Mouse (Mus musculus) spleen, adult 2 months (tissue): ENCODE data around the gene D430041D05Rik. TPM values are rescaled to one million over a fixed set of nuclear protein-coding genes. Genes with fewer than 3 reads are reported as not detected.

Experiments
- DNase-seq, 2 experiments: peaks; one replicate each; pipeline versions ENCODE4 v3.0.0 to v3.0.0-alpha.2; 2012 to 2021; ENCODE audit warnings: low spot score in 2 of 2, low read depth in 1 of 2
- H3K27ac ChIP-seq: fragments of 200-500 bp; 2 replicates; pipeline ENCODE4 v1.5.1; 2012; ENCODE audit warnings: low read length, inconsistent platforms; ENCODE audit not compliant: insufficient read depth
- H3K27me3 ChIP-seq: fragments of 200-500 bp; 2 replicates; pipeline ENCODE4 v1.6.1; 2012; ENCODE audit warnings: mild to moderate bottlenecking, moderate library complexity, low read length, inconsistent platforms; ENCODE audit not compliant: control insufficient read depth, insufficient read depth
- H3K36me3 ChIP-seq: fragments of 200-500 bp; 2 replicates; pipeline ENCODE4 v1.6.1; 2012; ENCODE audit warnings: mild to moderate bottlenecking, low read length, inconsistent platforms; ENCODE audit not compliant: control insufficient read depth, insufficient read depth
- H3K4me1 ChIP-seq: fragments of 200-500 bp; 2 replicates; pipeline ENCODE4 v1.6.1; 2011; ENCODE audit warnings: inconsistent platforms; ENCODE audit not compliant: control insufficient read depth, insufficient read depth, insufficient read length
- H3K4me3 ChIP-seq: fragments of 200-500 bp; 2 replicates; pipeline ENCODE4 v1.5.1; 2011; ENCODE audit warnings: mild to moderate bottlenecking, inconsistent platforms; ENCODE audit not compliant: insufficient read depth, insufficient read length; ENCODE audit errors: extremely low read depth
- CTCF ChIP-seq: fragments of 200-500 bp; IDR thresholded peaks from 2 replicates; pipeline ENCODE4 v1.5.1; 2011; ENCODE audit warnings: mild to moderate bottlenecking, inconsistent platforms; ENCODE audit not compliant: insufficient read depth, insufficient read length, insufficient replicate concordance; ENCODE audit errors: extremely low read depth
- POLR2A ChIP-seq: fragments of 200-500 bp; IDR thresholded peaks from 2 replicates; pipeline ENCODE4 v1.6.1; 2011; ENCODE audit warnings: low read depth, low read length, inconsistent platforms
- WGBS: fragments of 180-500 bp; shearing (Covaris S2); methylation state at CpG from one replicate; pipeline ENCODE4 v1.1.7; 2018; 5-methylcytosine and 5-hydroxymethylcytosine counted together
- polyA plus RNA-seq: library from polyadenylated mRNA; depleted of rRNA; stranded (reverse); fragments of >200 nt; gene quantifications from 2 replicates; pipeline ENCODE4 v1.2.3, GENCODE M21; 2012; rRNA removed

Gene D430041D05Rik
- polyA plus RNA-seq, 1 experiment: 0.01 TPM

- DNase-seq: no peak
- H3K27ac ChIP-seq: no peak overlapping the region
- 88% methylated on average over 2 of the region's 2 CpGs for WGBS
- H3K4me1 ChIP-seq: no peaks in the 10 kb centered on the region
- TF ChIP-seq CTCF (no peak), POLR2A (no peak)
- H3K27me3 ChIP-seq: no peaks in the 10 kb centered on the region
- no peaks in the 10 kb centered on the region for H3K36me3 ChIP-seq
- H3K4me3 ChIP-seq: no peak overlapping the region
These were observed 317.5 kb downstream of the D430041D05Rik start for GRCm38 (mm10) chr2:104093305-104093704.

Other genes starting within 250 kb of the D430041D05Rik start
- gene Hipk3, start 83.4 kb upstream of the D430041D05Rik start, polyA plus RNA-seq: 14.5 and 16.8 TPM in 2 replicates
- gene Cstf3, start 179.5 kb upstream of the D430041D05Rik start, polyA plus RNA-seq: 6.7 and 6.8 TPM in 2 replicates